Mouse (Mus musculus): Measurements from ENCODE around the gene Krt27.

DNA sequence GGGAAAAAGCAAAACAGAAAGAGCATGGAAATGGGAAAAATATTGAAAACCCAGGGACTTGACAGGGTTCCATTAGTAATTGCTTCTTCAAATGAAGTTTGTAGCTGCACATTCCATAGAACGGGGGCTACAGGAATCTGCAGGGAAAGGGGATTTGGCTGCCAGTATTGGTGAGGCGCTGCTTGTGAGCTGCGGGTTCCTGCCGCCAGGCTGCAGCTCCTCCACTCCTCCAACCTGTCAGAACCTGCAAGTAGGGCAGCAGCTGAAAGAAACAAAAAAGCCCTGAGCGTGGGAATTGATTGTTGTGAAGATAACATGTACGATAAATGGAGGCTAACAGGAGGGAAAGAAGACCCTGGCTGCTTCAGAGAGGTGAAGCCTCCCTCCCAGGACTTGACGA is 40.0 kb upstream of the Krt27 start:
- TF ChIP-seq POLR2A (IDR thresholded peaks at IDR 0.05; ENCODE audit: low read depth, low read length): no peak
- TF ChIP-seq ELF1 (IDR thresholded peaks at IDR 0.05; ENCODE audit: low read depth, low read length): no peak
- TF ChIP-seq ZMIZ1 (IDR thresholded peaks at IDR 0.05; ENCODE audit: low read depth, low read length): no peak
- TF ChIP-seq MYC (IDR thresholded peaks at IDR 0.05; ENCODE audit: low read depth, low read length): no peak
- TF ChIP-seq NELFE (IDR thresholded peaks at IDR 0.05; ENCODE audit: low read depth, low read length): no peak
- no peak for TF ChIP-seq CHD2 (IDR thresholded peaks at IDR 0.05; ENCODE audit: low read length)
- TF ChIP-seq MXI1 (IDR thresholded peaks at IDR 0.05; ENCODE audit: low read depth, low read length): no peak
- TF ChIP-seq CTCF (conservative IDR thresholded peaks at IDR 0.05 in 1 of 2, IDR thresholded peaks at IDR 0.05 in 1 of 2; ENCODE audit: low read depth in 2 of 2, low read length in 2 of 2): no peak
- TF ChIP-seq CHD1 (IDR thresholded peaks at IDR 0.05; ENCODE audit: low read depth, low read length): no peak
- TF ChIP-seq POLR2AphosphoS2 (IDR thresholded peaks at IDR 0.05; ENCODE audit: low read depth, low read length): no peak
- TF ChIP-seq E2F4 (IDR thresholded peaks at IDR 0.05; ENCODE audit: insufficient replicate concordance, low read depth, low read length): no peak
- no peak for TF ChIP-seq RCOR1 (conservative IDR thresholded peaks at IDR 0.05; ENCODE audit: low read depth, low read length)
